Mouse (Mus musculus) erythroblast, embryonic 14.5 days (primary cell): ENCODE measurements around the gene Bcat1.

Experiments
- GATA1 ChIP-seq: IDR thresholded peaks from 2 replicates; pipeline ENCODE4 v1.6.1; 2012; ENCODE audit warnings: low read length, inconsistent platforms, mixed read lengths
- TAL1 ChIP-seq: IDR thresholded peaks from 3 replicates; pipeline ENCODE4 v1.6.1; 2012; ENCODE audit warnings: low read length, inconsistent platforms, mixed read lengths

DNA sequence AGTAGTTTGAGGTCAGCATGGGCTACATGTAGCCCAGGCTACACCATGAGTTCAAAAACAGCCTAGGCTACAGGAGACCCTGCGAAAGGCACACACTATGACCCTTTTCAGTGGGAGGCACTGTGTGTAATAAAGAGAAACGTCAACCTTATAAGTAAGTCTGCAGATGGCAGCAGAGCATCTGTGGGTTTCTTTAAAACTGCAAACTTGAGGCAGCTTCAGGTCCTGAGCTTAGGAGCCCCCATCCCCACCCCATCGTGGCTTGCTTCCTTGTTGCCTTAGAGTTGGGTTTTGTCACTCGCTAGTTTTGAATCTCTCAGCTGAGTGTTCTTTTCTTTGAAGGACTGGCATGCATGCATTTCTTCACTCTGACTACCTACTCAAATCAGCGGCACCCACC is 14.9 kb upstream of the Bcat1 start:
- no peak for TF ChIP-seq GATA1
- no peak for TF ChIP-seq TAL1
